Mouse (Mus musculus): ENCODE data around the gene Pla2g4b.

Pla2g4b gene

DNA sequence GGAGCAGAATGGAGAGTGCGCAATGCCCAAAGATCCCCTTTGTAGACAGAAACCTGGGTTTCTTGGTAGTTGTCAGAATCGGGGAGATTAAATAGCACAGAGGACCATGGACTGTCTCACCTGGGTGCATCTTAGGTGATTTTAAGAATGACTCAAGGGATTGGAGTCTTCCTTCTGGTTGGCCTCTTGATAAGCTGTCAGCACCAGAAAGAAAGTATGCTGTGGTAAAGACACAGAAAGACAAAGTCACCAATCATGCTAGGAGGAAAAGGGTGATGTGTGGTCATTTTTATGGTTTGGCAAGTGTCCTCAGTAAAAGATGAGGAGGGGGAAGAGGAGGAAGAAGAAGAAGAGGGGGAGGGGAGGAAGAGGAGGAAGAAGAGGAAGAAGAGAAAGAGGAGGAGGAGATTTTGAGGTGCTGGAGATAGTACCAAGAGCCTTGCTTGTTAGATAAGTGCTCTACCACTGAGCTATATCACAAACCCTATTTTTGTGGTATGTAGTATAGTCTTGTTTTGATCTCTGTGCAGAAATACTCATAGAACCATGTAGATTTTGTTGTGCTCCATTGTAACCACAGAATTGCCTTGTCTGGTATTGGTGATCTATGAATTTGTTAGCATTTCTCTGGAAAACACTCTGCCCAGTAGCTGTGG is 19.3 kb upstream of the Pla2g4b start:
- intact Hi-C loops (cut with DNase I), result no loop called here

- intact Hi-C loops (cut with DNase I), result no loop called here
Observed at GRCm38 (mm10) chr2:120015882-120016281, 17.3 kb upstream of the Pla2g4b start.

DNA sequence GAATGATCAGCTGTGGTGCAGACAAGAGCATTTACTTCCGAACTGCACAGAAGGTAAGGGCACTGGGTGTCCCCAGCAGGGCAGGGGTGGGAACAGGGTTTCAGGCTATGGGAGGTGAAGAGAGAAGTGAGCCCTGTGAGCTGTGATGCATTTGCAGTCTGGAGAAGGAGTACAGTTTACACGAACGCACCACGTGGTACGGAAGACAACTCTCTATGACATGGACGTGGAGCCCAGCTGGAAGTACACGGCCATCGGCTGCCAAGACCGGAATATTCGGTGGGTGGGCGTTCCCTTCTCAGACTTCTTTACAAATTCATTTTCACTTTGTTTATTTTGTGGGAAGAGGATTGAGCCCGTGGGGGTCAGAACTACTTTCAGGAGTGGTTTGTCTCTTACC is 15.6 kb upstream of the Pla2g4b start:
- intact Hi-C loops (cut with DNase I), result no loop called here

GRCm38 (mm10) chr2:120024337-120024736 is 8.9 kb upstream of the Pla2g4b start:
- intact Hi-C loops (cut with DNase I), result no loop called here

DNA sequence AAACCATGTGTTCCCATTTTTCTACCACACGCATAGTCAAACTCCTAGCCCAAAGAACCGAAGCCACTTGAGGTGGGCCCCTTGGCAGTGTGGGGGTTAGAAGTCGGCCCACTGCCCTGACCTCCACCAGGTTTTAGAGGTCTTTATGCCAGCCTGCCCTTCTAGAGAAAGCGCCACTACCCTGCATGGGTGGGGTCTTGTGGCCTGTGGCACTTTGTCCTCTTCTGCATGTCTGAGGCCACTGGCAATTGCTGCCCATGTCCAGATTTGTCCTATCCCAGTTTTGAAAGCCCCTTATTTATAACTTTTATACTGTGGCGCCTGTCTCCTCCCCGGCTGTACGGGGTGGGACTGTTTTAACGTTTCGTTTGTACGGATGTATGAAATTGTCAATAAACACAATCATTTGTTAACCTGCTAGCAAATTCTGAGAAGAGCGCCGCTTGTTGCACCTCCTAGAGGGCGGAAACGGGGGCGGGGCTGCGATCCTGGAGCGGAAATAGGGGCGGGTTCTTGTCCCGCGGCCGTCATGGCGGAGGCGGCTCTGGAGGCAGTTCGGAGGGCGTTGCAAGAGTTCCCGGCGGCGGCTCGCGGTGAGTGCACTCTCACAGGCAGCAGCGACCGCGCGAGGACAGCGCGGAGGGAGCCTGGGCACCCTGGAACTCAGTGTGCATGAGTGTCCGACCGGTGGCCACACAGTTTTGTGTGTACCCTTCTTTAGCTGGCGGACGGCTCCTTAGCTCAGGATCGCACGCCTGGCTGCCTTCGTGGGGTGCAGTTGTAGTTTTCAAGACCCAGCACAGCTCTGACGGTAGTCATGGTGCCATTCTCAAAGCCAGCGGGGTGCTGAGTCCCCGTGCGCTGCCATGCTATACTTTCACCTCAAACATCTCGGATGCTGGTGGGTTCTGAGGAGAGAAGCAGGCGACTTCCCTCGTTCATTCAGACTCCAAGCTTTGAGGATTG is 6.0 kb upstream of the Pla2g4b start, which contains the start of the genes Jmjd7 and Gm28042:
Gene Jmjd7, plus strand, starts transcription at position 500 of the 966 bp plus-strand sequence.
Gene Gm28042, plus strand, starts transcription at position 510 of the 966 bp plus-strand sequence.
- intact Hi-C loops (cut with DNase I), result no loop called here

- intact Hi-C loops (cut with DNase I), result no loop called here
Observed at GRCm38 (mm10) chr2:120027950-120028331, 5.3 kb upstream of the Pla2g4b start.

DNA sequence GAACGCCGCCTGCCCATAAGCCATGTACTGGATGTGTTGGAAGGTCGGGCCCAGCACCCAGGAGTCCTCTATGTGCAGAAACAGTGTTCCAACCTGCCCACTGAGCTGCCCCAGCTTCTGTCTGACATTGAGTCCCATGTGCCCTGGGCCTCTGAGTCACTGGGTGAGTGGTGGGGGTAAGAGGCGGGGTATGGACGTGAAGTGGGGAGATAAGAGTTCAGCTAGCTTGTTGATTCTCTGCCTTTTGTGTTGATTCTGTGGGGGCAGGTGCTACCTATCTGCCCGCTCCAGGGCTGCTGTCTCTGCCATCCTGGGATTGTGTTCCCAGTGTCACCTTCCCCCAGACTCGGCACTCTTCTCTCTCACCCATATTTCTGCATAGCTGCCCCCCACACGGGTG is 2.8 kb upstream of the Pla2g4b start:
- intact Hi-C loops (cut with DNase I), result no loop called here

GRCm38 (mm10) chr2:120033726-120034125 is 509 bp downstream of the Pla2g4b start:
- intact Hi-C loops (cut with DNase I), result no loop called here

GRCm38 (mm10) chr2:120037744-120038143 is 4.5 kb downstream of the Pla2g4b start:
- intact Hi-C loops (cut with DNase I), result no loop called here

GRCm38 (mm10) chr2:120040991-120041390 is 7.8 kb downstream of the Pla2g4b start:
- intact Hi-C loops (cut with DNase I), result no loop called here

DNA sequence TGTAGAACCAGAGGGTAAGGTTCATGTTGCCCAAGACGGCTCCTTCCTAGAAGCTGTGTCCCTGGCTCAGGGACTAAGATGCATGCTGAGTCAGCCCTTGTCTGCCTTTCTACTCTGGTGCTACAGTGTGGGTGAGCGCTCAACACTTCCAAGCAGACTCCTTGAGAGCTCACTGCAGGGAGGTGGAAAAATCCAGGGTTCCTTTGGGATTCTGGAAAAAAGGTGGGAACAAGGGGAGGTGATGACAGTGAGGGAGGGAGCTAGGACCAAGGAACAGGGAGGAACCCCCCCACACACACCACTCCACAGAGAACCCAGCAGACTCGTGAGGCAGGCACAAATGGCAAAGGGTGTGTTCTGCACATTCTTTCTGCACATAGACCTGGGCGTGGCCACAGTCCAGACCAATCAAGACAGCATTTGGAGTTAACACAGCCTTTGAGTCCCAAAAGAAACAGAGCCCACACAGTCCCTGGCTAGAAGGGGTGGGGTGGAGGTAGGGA is 10.9 kb downstream of the Pla2g4b start:
- intact Hi-C loops (cut with DNase I), result no loop called here

DNA sequence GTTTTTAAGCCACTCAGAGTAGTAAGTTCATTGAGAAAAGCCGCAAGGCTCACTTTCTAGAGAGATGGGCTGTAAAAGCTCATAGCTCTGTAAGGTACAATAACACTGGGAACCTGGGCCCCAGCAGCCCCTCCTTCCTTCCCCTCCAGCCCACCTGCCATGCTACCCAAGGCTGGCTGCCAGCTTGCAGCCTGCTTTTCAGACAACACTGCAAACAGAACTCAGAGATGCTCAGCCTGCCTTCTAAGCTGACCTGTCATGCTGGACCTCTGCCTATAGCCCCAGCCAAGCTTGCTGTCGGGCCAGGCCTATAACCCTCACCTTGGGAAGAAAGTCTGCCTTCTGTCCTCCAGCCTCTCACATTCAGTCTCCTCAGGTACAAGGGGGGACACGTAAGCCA is 11.5 kb downstream of the Pla2g4b start:
- intact Hi-C loops (cut with DNase I), result no loop called here

DNA sequence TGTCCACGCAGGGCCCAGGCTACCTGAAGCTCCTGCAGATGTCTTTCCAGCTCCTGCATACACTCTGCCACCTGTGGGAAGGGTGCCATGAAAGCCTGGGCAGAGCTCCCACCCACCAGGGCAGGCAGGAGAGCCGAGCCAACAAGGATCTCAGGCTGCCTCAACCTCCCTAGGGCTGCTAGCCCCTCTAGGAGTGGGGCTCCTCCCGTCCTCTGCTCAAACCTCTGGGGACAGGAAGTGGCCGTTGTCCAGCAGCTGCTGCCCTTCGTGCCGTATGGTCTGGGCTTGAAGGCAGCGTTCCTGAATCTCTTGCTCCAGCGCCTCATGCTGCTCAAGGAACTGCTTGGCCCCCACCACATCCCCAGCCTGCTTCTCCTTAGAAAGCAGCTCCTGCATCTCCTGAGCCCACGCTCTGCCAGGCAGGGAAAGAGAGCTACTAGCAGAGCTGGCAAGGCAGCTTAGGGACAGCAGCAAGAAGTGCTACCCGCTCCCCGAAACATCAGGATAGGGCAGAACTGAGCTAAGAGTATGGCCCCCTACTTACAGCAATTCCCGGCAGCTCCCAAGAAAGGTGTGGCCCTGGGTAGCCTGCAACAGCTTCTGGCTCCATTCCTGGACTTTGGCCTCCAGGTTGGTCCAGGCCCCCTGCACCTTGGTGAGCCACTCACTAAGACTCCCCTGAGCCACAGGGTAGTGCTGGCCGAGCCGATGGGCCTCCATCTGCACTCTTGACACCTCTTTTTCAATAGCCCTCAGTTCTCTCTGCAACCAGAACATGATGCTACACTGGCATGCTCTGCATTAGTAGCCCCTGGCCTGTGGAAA is 13.5 kb downstream of the Pla2g4b start:
- intact Hi-C loops (cut with DNase I), result no loop called here

GRCm38 (mm10) chr2:120048173-120048572 is 15.0 kb downstream of the Pla2g4b start:
- intact Hi-C loops (cut with DNase I), result no loop called here

GRCm38 (mm10) chr2:120049632-120050274 is 16.5 kb downstream of the Pla2g4b start:
- intact Hi-C loops (cut with DNase I), result no loop called here

GRCm38 (mm10) chr2:120051405-120051804 is 18.2 kb downstream of the Pla2g4b start:
- intact Hi-C loops (cut with DNase I), result no loop called here

- intact Hi-C loops (cut with DNase I), result no loop called here
Observed at GRCm38 (mm10) chr2:120054771-120055552, 21.7 kb downstream of the Pla2g4b start.

DNA sequence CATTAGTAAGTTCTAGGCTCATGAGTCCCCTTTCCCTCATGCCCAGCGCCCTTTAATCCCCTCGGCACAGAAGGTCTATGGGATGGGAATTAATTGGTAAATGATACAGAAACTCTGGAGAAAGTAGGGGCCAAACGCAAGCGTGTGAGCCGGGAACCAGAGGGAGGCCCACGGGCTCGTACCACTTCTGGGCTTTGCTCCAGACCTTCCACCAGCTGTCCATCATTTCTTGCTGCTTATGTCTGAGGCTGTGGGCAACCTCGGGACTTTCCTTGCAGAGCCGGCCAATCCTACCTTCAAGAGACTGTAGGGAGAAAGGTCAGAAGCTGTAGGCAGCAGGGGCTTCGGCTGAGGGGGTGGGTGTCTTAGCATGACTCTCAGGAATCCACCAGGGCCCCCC is 22.7 kb downstream of the Pla2g4b start:
- intact Hi-C loops (cut with DNase I), result no loop called here

DNA sequence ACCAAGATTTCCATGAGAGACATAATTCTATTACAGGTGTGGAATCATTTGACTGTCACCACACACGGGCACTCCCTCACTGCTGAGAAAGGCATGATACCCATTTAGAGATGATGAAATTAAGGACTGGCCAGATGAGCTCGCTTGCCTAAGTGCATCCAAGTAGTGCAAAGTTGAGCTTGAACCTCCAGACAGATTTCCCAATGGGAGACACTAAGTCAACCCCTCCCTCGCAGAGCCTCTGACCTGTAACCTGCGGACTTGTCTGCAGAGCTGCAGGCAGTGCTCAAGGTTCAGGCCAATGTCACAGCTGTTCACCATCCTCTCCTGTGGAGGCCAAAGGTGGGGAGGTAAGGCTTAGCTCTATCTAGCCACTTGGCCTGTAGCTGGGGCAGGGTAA is 25.6 kb downstream of the Pla2g4b start:
- intact Hi-C loops (cut with DNase I), result no loop called here

- intact Hi-C loops (cut with DNase I), result no loop called here
Observed at GRCm38 (mm10) chr2:120059466-120059865, 26.2 kb downstream of the Pla2g4b start.
